Mouse (Mus musculus): ENCODE measurements around the gene C1qb. TPM values are rescaled to one million over a fixed set of nuclear protein-coding genes. Genes with fewer than 3 reads are reported as not detected.

Gene C1qb
- total RNA-seq (2015; ENCODE audit: low replicate concordance) = 65.4 and 84.5 TPM in 2 replicates
- 20.3 and 29.7 TPM in 2 replicates for total RNA-seq (2017; ENCODE audit: low replicate concordance)

DNA sequence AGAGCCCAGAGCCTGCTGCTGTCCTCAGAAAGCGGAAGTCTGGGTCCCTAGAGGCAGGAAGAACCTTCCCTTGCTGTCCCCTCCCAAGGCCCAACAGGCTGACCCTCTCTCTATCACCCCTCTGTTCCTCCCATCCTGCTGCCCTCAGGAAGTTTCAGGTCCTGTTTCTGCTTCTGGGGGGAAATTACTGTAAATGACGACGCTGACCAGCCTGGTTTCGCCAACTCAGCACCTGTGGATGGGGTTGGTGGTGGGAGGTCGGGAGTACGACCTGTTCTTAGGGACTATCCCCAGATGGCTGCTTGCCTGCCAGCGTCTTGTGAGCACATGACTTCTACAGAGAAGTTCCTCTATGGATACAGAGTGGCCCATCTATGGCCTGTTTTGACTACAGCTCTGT is at the start of gene C1qb:
C1qb (minus strand) TSS at position 87 of the 400 bp plus-strand sequence.
- ATAC-seq (replicated peaks; ENCODE audit: low FRiP score, poor library complexity, severe bottlenecking) = no peak

DNA sequence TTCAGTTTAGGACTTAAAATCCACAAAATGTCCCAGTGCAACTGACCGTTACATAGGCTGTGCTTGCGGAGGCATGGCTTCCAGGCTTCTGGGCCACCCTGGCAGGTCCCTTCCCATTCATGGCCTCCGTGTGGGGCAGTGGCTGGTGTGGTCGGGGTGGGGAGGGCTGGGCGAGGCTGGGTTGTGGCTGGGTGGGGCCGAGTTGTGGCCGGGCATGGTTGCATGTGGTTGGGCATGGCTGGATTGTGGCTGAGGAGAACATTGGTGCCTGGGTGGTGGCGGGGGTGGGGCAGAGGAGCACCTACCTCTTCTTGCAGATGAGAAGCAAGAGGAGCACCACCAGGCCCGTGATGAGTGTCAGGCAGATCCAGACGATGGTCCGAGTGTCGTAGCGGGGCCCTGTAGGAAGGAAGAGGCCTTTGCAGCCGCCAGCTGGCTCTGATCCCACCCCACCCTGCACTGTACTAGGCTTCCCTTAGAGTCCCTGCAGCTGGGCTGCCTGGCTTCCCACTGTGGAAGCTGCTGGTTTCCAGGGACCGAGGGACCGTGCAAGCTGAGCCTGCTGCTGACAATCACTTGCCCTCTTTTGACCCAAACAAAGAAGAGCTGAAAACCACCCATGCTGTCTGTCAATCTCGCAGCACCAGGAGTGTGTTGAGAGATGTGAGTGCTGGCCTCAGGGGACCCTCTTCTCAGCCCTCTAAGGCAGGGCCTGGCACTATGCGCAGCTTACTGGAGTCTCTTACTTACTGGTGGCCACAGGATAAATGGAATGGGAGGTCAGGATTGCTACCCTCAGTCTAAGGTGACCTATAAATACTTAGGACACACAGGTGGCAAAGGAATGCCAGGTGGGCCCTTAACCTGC is 49.0 kb upstream of the C1qb start:
- no peak for ATAC-seq (replicated peaks; ENCODE audit: low FRiP score, poor library complexity, severe bottlenecking)

DNA sequence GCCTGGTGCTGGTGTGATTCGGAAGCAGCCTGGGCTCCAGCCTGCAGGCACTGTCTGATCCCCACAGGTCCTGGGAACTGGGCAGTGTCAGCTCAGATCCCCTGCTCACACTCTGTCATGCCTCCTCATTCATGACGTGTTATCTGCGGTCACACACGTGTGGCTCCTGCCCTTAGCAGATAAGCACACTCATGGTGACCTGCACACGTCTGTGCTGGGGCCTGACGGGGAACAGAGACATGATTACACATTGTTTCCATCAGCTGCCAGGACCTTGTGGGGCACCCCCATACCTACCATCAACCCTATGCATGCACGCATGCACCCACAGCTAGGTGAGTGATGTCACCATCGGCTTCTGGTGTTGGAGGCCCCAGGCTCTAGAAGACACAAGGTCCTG is 44.5 kb upstream of the C1qb start:
- ATAC-seq (replicated peaks; ENCODE audit: low FRiP score, poor library complexity, severe bottlenecking) = peak; percentile 45

DNA sequence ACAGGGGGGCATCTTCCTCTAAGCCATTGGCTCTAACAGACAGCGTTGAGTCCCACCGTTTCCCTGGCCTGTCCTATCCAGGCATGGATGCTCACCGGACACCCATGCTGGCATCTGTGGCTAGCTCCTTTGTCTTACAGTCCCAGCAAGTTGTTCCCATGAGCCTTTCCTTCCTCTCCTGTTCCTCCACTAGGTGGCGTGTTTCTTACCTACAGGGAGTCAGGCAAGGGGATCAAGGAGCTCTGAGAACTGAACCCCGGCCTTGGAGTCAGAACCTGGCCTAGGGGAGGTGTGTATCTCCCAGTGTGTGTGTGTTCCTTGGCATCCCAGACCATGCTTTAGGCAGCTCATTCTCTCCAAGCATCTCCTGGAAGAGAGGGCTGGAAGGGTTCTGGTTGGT is 42.9 kb upstream of the C1qb start:
- no peak for ATAC-seq (replicated peaks; ENCODE audit: low FRiP score, poor library complexity, severe bottlenecking)

DNA sequence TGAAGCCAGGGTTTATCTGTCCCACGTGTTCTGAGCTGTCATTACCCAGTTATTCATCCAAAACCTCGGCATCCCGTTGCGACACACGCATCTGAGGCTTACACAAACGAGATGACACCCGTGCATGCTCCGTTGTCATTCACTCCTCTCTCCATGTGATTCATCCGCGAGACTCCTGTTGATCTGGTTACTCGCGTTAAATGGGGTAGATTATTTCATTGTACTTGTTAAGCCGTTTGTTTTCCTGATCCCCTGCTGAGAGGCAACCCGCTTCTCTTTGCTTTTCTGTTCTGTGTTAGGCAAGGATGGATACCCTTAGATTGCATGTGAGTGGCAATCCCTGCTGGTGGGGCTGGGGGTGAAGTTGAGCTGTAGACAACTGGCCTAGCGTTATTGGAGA is 39.8 kb upstream of the C1qb start:
- no peak for ATAC-seq (replicated peaks; ENCODE audit: low FRiP score, poor library complexity, severe bottlenecking)

DNA sequence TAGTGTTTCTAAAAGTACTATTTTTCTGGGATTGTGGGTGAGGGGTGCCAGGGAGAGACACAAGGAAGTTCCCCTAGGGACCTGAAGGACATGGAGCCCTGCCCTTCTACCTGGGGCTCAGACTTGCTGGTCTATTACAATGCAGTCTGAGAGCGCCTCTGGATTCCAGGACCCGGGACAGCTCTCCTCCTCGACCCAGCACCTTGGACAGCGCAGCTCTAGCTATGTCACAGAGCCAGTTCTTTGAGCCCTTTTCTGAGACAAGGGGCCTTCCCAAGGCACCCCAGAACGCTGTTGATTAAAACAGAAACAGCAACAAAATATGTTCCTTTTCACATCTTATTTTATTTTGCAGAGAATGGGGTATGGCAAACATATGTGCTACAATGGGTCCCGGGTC is 38.5 kb upstream of the C1qb start:
- ATAC-seq (replicated peaks; ENCODE audit: low FRiP score, poor library complexity, severe bottlenecking) = no peak

DNA sequence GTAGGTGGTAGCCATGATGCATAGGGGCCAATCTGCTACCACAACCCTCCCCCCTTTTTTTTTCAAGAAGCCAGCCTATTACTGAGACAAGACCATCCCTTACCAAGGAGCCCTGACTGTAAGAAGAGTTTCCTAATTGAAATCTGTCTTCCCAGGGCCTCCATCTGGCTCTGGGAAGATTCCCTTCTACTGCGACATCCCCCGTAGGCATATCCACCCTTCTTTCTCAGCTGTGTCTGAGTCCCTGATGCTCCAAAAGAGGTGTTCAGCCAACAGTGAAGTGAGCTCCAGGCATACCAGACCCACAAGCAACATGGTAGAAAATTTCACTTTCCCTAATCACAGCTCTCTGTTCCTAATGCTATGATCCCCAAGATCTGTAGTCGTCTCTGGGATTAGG is 33.5 kb upstream of the C1qb start:
- ATAC-seq (replicated peaks; ENCODE audit: low FRiP score, poor library complexity, severe bottlenecking) = no peak

DNA sequence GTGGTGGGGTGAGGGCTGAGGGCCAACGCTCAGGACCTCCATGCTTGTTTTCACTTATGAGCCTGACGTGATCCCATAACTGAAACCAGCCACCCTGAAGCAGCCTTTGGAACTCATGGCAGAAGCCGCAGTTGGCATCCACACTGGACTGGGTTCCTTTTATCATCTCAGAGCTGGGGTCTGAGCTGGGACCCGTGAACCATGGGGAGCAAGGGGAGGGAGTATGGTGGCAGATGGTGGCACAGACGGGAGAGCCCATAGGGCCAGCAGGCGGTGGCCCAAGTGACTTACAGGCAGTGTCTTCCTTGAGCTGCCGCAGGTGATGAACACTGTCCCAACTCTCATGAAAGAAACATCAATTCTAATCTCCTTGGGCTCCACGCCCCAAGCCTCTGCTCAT is 32.8 kb upstream of the C1qb start:
- no peak for ATAC-seq (replicated peaks; ENCODE audit: low FRiP score, poor library complexity, severe bottlenecking)

DNA sequence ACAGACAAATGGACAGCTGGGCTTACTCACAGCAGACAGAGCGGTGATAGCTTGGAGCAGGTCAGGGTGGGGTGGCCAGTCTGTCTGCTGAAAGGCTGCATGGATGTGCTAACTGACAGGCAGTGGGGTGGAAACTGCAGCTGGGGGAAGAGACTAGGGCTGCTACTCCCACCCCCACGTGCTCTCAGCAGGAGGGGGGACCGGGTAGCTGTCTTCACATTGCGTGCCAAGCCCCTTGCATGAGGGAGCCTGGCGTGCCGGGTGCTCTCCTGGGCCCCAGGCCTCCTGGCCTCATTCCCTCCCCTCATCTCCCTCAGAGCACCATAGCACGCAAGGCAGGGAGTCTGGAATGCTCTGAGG is 31.2 kb upstream of the C1qb start:
- no peak for ATAC-seq (replicated peaks; ENCODE audit: low FRiP score, poor library complexity, severe bottlenecking)

DNA sequence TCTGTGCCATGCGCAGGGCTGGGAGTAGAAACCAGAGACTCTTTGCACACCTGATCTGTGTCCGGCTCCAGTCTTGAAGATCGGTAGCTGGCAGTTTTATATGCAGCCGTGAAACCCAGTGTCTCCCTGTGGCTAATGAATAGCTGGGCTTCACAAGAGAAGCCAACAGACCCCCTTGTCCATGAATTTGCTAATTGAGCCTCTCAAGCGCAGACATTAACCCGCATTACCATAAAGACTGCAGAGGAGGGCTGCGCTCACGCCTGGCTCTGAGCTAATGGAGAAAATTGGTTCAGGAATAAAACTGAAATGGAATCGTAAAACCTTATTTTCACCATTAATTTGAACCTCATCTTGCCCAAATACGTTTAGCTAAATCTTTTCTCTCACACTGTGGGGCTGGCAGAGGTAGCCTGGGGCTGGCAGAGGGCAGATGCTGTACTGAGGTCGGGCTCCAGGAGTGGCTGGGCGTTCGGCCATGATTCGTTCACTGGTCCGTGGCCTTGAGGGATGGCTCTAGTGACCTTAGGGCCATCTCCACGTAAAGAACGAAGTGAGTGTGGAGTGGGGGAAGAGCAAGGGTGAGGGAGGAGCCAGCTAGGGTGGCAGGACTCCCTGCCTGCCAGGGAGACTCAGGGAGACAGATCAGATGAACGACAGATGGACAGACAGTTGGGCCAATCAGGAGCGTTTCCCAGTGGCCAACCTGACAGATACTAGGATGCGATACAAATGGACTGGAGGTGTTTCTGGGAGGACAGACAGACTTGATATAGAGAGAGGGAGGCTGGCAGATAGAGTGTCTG is 30.6 kb upstream of the C1qb start:
- no peak for ATAC-seq (replicated peaks; ENCODE audit: low FRiP score, poor library complexity, severe bottlenecking)

DNA sequence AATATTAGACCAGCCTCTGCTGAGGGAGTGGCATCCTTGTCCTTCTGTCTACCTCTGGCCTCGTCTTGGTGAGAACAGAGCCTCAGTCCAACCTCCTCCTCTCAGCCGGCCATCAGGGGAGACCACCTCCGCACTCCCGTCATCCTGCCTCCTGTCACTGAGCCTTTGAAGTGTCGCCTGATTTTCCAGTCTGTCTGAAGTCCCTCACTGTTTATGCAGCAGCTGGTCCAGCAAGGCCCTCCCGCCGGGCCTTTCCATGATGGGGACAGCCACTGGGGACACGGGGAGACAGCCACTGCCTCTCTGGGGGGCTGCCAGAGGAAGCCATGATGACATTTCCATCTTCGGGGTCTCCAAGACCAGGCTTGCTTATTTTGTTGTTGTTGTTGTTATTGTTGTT is 26.9 kb upstream of the C1qb start:
- ATAC-seq (replicated peaks; ENCODE audit: low FRiP score, poor library complexity, severe bottlenecking) = no peak

DNA sequence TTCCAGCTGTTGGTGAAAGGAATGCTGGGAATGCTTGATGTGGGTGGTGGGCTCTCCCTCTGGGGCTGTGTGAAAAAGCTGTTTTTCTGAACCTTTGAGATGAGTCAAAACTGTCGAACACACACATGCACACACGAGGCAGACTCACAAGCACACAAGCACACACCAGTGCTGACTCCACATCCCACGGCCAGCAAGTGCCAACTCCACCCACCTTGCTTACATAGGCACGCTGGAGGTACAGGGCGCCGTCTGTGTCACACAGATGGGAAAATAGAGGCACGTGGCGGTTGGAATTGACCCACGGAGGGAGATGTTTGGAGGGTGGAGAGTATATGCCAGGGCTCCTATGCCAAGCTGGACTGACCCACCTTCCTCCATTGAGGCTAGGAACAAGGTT is 25.8 kb upstream of the C1qb start:
- no peak for ATAC-seq (replicated peaks; ENCODE audit: low FRiP score, poor library complexity, severe bottlenecking)

DNA sequence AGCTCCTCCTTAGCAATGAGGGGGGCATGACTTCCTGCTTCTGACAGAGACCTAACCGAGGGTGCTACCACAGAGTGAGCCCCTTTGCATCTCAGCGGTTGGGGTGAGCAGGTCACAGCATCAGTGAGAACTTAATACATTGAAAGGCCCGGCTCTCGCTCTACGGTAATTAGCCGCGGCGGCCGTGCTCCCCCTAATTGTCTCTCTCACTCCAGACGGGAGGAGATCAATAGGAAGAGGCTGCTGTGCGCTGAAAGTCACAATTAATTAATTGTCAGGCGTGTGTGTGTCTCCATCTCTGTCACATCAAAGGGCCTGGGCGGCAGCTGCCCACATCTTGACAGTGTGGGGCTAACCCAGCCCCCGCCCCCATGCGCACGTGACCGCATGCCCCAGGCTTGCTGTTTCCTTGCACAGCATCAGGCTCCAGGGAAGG is 25.2 kb upstream of the C1qb start:
- no peak for ATAC-seq (replicated peaks; ENCODE audit: low FRiP score, poor library complexity, severe bottlenecking)

DNA sequence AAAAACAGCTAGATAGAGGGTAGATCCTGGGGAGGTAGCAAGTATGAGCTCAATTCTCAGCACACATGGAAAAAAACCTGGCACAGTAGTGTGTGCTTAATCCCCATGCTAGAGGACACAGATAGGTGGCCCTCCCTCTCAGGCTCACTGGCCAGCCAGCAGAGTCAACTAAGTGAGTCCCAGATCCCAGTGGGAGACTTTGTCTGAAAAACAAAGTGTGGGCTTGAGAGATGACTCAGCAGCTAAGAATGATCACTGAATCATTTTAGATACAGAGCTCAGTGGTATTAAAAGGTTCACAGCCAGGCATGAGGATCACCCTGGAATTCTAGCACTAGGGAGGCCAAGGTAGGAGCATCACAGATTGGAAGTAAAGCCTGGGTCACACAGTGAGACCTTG is 21.8 kb upstream of the C1qb start:
- ATAC-seq (replicated peaks; ENCODE audit: low FRiP score, poor library complexity, severe bottlenecking) = no peak

DNA sequence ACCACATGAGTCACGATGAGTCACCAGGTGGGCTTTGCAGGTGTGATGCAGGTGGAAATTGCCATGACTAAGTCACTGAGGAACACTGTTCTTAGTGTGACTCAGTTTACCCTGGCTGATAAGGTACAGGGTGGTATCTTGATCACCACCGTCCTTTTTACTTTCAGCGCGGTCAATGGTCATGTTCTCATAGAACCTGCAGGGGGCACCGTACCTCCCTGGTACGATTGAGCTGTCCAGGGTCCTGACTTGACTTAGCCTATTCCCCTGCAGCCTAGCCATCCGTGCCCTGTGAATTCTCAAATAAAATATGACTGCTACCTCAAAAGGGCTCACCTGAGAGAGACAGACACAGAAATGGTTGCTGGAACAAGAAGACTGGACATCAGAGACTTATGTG is 21.0 kb upstream of the C1qb start:
- no peak for ATAC-seq (replicated peaks; ENCODE audit: low FRiP score, poor library complexity, severe bottlenecking)

DNA sequence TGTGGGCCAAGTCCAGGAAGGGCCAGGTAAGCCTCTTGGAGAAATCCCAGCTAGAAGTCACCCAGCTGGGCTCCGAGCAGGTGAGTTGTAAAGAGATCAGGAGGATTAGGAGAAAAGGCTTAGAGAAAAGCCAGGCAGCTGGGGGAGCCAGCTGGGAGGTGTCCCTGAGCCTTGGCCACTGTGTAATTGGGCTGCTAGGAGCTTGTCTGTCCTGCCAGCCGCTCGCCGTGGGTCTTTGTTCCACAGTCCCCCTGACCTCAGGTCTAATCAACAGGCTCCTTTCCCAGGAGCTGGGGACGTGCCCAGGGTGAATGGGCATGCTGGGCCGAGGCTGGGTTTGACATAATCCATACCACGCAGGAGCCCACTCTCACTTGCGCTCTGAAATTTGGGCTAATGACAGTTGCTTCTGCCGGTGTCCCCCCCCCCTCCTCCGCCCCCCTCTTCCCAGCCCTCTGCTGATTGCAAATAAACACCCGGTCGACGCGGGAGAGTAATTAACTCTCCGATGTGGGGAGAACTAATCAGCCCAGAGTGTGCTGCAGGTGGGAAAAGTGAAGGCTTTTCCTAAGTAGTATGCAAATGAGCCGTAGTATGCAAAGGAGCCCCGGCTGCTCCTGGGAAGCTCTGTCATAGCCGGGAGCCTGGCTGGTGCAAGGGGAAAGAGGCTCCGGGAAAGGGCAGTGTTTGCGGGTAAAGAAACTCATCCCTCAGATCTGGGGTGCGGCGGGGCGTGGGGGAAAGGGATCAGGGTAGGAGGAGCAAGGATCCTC is 19.0 kb upstream of the C1qb start:
- no peak for ATAC-seq (replicated peaks; ENCODE audit: low FRiP score, poor library complexity, severe bottlenecking)

DNA sequence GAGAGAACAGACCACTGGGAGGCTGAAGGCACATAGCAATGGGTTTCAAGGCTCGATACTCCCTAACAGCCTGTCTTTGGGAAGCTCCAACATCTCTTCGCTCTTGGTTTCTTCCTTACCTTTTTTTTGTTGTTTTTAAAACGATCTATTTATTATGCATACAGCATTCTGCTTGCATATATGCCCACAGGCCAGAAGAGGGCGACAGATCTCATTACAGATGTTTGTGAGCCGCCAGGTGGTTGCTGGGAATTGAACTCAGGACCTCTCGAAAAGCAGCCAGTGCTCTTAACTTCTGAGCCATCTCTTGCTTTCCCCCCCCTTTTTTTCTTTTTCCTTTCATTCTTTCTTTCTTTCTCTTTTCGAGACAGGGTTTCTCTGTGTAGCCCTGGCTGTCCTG is 13.2 kb upstream of the C1qb start:
- no peak for ATAC-seq (replicated peaks; ENCODE audit: low FRiP score, poor library complexity, severe bottlenecking)

DNA sequence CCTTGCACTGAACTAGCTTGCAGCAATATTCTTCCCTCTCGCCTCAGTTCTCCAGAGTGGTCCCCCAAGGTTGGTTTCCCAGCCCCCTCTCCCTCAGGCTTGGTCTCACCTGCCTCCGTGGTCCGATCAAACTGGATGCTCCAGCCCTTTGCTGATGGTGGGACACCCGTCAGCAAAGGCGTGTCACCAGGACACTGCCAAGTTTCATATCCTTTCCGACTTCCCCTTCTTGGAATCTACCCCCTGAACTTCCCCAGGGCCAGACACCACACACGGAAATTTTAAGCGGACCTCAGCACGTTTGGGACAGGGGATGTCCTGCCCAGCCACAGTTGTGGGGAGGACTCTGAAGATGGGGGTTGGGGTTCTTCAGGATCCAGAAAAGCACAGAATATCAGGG is 12.7 kb upstream of the C1qb start, which contains the start of gene C1qa:
C1qa (minus strand) TSS at position 167 of the 400 bp plus-strand sequence.
- no peak for ATAC-seq (replicated peaks; ENCODE audit: low FRiP score, poor library complexity, severe bottlenecking)

DNA sequence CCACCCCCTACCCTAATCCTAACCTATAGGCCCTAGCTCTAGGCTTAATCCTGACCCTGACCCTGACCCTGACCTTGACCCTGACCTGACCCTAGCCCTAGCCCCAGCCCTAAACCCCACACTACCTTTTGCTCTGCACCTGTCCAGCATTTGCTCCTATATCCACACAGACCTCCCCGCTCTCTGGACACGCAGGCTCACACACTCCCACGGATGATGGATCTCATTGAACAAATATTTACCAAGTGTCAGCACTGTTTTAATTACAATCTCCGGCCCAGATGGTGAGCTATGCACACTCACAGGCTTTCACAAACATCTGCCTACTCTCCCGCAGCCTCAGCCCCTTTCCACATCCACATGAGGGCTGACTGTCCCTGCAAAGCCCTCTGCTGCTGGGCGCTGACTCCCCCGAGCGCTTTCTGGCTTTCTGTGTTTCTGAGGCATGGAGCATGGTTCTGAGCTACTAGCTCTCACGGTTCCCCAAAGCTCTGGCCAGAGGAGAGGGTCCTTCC is 12.2 kb upstream of the C1qb start:
- ATAC-seq (replicated peaks; ENCODE audit: low FRiP score, poor library complexity, severe bottlenecking) = no peak

DNA sequence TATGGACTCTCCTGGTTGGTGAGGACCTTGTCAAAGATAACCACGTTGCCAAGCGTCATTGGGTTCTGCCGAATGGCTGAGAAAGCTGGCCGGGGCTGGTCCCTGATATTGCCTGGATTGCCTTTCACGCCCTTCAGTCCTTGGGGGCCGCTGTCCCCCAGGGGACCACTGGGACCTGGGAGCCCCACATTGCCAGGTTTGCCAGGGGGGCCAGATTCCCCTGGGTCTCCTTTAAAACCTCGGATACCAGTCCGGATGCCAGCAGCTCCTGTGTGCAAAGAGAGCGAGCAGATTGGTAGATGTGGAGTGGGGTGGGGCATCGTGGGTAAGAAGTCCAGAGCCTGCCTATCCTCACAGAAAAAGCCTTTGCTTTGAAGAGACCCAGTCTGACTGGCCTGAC is 10.5 kb upstream of the C1qb start:
- ATAC-seq (replicated peaks; ENCODE audit: low FRiP score, poor library complexity, severe bottlenecking) = no peak

All from erythroblast, adult 5-6 weeks (primary cell).